Mouse (Mus musculus) gastrocnemius, postnatal 10 days (tissue): Measurements from ENCODE around the gene Lsp1. TPM values are rescaled to one million over a fixed set of nuclear protein-coding genes. Genes with fewer than 3 reads are reported as not detected.

Source experiments
- DNase-seq: peaks from one replicate; pipeline ENCODE4 v3.0.0; 2021; ENCODE audit warnings: mixed read lengths
- long read RNA-seq, 2 experiments: library from polyadenylated mRNA; stranded (forward); transcript quantifications; one replicate each; pipeline ENCODE4 v2.0.0; 2021
- total RNA-seq, 2 experiments: library from RNA; stranded (reverse); gene quantifications; 2 replicates each; pipeline ENCODE4 v1.2.3; 2021

Gene Lsp1
- 10 to 100 TPM; 14.4 to 24.4 TPM for total RNA-seq
- long read RNA-seq, experiment 1, partial matches to known transcripts: 4 of 18 reads
- long read RNA-seq, experiment 1, other reads (novel, unspliced or antisense): 7 of 18 reads
- long read RNA-seq, experiment 2, partial matches to known transcripts: 4 of 18 reads
- long read RNA-seq, experiment 2, other reads (novel, unspliced or antisense): 9 of 18 reads

- peak; percentile 7 for DNase-seq
Measured at GRCm38 (mm10) chr7:142460636-142461077, at the start of gene Lsp1. Lsp1 (plus strand) TSS chr7:142460809.

- no peak for DNase-seq
Measured at GRCm38 (mm10) chr7:142413285-142413684, 47.3 kb upstream of the Lsp1 start.

DNA sequence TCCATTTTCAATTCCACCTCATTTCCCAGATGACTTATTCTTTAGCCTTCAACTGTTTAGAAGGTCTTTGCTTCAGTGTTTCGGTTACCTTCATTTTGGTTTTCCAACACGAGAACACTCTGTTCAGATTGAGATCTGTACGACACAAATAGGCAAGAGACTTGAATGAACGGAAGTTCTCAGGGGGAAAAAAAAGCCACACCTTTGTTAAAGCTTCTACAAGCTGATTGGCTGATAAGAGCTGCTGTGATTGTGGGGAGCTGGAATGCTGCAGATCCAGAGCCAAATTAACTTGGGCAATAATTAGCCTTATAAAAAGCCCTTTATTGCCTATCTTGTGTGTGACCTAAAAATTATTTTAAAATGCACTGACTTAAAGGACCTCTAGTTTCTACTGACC, 45.3 kb upstream of the Lsp1 start:
- DNase-seq: no peak

DNA sequence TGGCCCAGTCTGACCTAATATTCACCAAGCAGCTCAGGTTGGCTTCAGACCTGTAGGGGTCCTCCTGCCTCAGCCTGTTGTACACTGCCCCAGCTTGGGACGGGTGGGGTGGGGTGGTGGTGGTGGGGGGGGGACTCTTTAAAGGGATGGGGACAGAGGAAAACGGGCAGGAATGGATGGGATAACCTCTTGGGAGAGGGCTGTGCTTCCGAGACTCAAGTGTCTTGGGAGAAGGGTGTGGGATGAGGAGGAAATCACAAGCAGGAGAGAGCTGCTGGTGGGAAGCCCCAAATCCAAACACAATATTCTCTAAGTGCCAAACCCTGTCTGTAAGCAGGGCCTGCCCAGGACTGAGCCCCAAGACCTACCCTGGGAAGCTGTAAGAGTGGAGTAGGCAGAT, 44.4 kb upstream of the Lsp1 start:
- no peak for DNase-seq

- no peak for DNase-seq
Measured at GRCm38 (mm10) chr7:142418027-142418426, 42.6 kb upstream of the Lsp1 start.

GRCm38 (mm10) chr7:142418679-142419078, 41.9 kb upstream of the Lsp1 start:
- no peak for DNase-seq

- DNase-seq: no peak
Measured at GRCm38 (mm10) chr7:142419887-142420286, 40.7 kb upstream of the Lsp1 start.

DNA sequence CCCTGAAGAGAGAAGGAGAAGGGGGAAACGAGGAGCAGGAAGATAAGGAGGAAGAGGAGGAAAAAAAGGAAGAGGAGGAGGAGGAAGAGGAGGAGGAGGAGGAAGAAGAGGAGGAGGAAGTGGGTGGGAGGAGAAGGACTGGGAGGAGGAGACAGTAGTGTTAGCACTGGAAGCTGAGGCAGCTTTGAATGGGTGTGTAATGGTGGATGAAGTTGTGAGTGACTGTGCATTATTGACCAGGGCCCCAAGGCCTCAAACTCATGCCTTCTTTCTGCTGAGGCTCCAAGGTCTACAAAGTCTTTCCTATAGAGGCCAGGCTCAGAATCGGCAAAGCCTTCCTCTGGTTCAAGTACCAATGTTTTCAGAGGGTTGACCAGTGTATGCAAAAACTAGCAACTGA, 38.8 kb upstream of the Lsp1 start:
- DNase-seq: no peak

DNA sequence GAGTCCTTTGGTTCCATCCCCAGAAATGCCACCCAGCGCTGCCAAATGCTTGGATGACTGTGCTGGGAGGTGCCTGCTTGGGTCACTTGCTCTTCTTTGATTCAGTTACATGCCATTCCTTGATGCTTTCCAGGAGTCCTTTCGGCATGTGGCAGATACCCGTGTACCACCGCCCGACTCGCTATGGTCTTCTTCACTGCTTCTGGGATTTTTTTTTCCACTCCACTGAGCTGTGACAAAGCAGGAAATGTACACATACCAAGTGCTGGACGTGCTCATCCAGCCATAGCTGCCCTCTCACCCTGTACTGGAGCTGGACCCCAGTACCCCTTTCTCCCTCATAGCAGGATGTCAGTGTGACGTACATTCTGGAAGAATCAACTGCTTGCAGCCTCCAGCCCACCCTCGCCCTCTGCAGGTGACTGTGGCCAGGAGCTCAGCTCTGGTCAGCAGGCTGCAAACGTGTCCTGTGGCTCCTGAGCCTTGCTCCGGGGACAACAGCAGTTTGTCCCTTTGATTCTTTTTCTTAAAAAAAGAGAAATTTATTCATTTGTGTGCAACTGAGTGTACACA, 34.9 kb upstream of the Lsp1 start:
- no peak for DNase-seq

DNA sequence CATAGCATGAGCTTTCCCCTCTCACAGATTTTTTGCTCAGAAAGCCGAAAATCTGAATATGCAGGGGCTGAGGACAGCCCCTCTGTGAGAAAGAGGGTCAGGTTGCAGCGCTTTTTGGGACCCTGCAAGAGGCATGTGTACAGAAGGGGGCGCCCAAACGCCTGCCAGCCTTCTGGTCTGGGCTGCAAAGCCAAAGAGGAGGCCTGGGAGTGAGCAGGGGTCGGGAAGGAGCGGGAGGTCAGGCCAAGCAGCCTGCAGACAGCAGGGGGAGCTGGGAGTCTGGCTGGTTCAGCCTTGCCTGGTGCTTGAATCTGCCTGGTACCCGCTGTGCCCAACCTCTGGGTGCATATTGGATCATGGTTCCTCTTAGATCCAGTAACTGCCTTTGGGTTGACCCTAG, 32.4 kb upstream of the Lsp1 start:
- peak; percentile 60 for DNase-seq

GRCm38 (mm10) chr7:142430160-142430678, 30.4 kb upstream of the Lsp1 start:
- peak; percentile 65 for DNase-seq

DNA sequence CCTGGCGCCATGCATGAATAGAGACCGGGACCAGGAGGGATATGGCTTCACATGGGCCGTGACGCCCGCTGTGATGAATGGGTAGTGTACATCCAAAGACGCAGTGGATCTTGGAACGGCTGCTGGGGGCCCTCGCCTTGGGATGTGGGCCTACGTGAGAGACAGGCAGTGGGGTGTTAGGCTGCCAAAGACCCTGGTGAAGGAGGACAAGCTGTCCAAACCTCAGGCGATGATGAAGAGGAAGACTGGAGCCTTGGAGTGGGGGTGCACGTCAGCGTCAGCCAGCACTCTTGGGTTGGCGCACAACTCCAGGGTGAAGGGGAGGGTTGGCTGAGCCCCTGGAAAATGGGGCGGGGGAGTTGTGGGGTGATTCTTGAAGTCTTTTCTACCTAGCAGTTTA, 29.5 kb upstream of the Lsp1 start:
- DNase-seq: no peak

GRCm38 (mm10) chr7:142433623-142434022, 27.0 kb upstream of the Lsp1 start:
- no peak for DNase-seq

GRCm38 (mm10) chr7:142434137-142434865, 26.3 kb upstream of the Lsp1 start, which contains the start of gene Syt8:
Syt8 (plus strand) TSS chr7:142434850.
- DNase-seq: no peak

- DNase-seq: peak; percentile 64
Measured at GRCm38 (mm10) chr7:142435524-142435923, 25.1 kb upstream of the Lsp1 start.

GRCm38 (mm10) chr7:142437324-142437723, 23.3 kb upstream of the Lsp1 start:
- no peak for DNase-seq

GRCm38 (mm10) chr7:142439966-142440365, 20.6 kb upstream of the Lsp1 start:
- no peak for DNase-seq

- peak; percentile 65 for DNase-seq
Measured at GRCm38 (mm10) chr7:142440657-142441114, 19.9 kb upstream of the Lsp1 start.

- DNase-seq: peak; percentile 63
Measured at GRCm38 (mm10) chr7:142441585-142441984, 19.0 kb upstream of the Lsp1 start, which contains the start of gene Tnni2. Tnni2 (plus strand) TSS chr7:142441808.

DNA sequence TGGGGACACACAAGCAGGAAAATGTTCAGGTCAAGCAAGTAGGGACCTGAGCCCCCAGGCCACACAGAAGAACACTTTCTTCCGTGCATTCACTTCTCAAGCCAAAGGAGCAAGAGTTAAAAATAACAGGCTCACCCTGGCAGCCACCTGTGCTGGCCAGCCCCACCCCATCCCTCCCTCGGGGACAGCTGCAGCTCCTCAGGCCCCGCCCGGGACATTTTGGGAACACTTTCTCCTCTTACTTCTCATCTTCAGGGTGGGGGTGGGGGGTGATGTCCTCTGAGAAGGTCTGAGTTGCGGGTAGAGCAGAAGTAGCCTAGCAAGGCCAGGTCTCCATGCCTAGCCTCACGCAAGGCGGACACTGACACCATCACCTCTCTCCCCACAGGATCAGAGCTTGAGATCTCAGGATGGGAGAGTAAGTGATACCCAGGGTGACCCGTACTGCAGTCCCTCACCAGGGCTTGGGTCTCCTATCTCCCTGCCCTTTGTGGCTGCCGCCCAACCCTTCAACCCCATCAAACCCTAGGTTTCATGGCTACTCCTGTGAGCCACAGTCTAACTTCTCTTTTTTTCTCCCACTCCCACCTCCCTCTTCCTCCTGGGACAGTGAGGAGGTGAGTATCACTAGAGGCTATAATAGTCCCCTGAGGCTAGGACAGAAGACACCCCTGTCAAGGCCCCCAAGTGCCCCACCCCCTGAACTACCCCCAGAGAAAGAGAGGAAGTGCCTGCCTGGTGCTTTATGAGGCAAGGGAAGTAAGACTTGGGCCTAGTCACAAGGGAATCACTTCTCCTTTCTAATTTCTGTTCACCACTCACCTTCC, 18.3 kb upstream of the Lsp1 start:
- DNase-seq: no peak

- DNase-seq: no peak
Measured at GRCm38 (mm10) chr7:142442908-142443420, 17.6 kb upstream of the Lsp1 start.

- no peak for DNase-seq
Measured at GRCm38 (mm10) chr7:142443474-142443873, 17.1 kb upstream of the Lsp1 start.
